Comparison of ENCODE assay signal across 7 mouse cellular contexts in genomic region chr16:24908926-24909325, GRCm38 (mm10).
DNase-seq lines count a peak whose midpoint lies in the region; ATAC-seq and TF ChIP-seq lines count a peak whose summit lies in the region.

No protein-coding gene starts in this region.

- TF ChIP-seq CTCF in hindbrain, postnatal 0 days (IDR thresholded peaks at IDR 0.05; ENCODE audit: low read depth) = no peak
- TF ChIP-seq CTCF in brain, embryonic 14.5 days (IDR thresholded peaks at IDR 0.05; ENCODE audit: borderline replicate concordance, extremely low read depth, insufficient read depth, insufficient read length) = no peak

- peak; percentile 81 for ATAC-seq in hindbrain, postnatal 0 days
- no peak for ATAC-seq in hindbrain, embryonic 13.5 days (ENCODE audit: low FRiP score)
- no peak; the same call in 1 of the 2 replicates for ATAC-seq in heart, embryonic 16.5 days (replicated peaks; ENCODE audit: extremely low read depth, insufficient read depth, low FRiP score)
- ATAC-seq in granulocyte monocyte progenitor cell, adult 5-6 weeks (replicated peaks; ENCODE audit: poor library complexity, severe bottlenecking) = no peak
- no peak for ATAC-seq in midbrain, embryonic 11.5 days (ENCODE audit: low FRiP score)

- H3K4me2 ChIP-seq in hindbrain, postnatal 0 days (ENCODE audit: low read depth, low read length) = no peak overlapping the region
- H3K4me2 ChIP-seq in hindbrain, embryonic 13.5 days = no peak overlapping the region
- H3K4me2 ChIP-seq in heart, embryonic 16.5 days (ENCODE audit: low read depth, low read length) = no peak overlapping the region
- no peak overlapping the region for H3K4me2 ChIP-seq in midbrain, embryonic 11.5 days

- no peaks in the 10 kb centered on the region for H3K27me3 ChIP-seq in hindbrain, postnatal 0 days (ENCODE audit: insufficient read depth, low read length)
- H3K27me3 ChIP-seq in hindbrain, embryonic 13.5 days = no peaks in the 10 kb centered on the region
- no peaks in the 10 kb centered on the region for H3K27me3 ChIP-seq in heart, embryonic 16.5 days (ENCODE audit: control insufficient read depth, insufficient read depth, low read length)
- no peaks in the 10 kb centered on the region for H3K27me3 ChIP-seq in midbrain, embryonic 11.5 days (ENCODE audit: control insufficient read depth, insufficient read depth, low read length)

- no peak overlapping the region for H3K4me3 ChIP-seq in hindbrain, postnatal 0 days (ENCODE audit: low read length)
- no peak overlapping the region for H3K4me3 ChIP-seq in hindbrain, embryonic 13.5 days
- no peak overlapping the region for H3K4me3 ChIP-seq in heart, embryonic 16.5 days (ENCODE audit: low read length)
- H3K4me3 ChIP-seq in midbrain, embryonic 11.5 days (ENCODE audit: low read depth, low read length) = no peak overlapping the region

- H3K9ac ChIP-seq in hindbrain, postnatal 0 days (replicated peaks; ENCODE audit: low read length) = no peak overlapping the region
- no peak overlapping the region for H3K9ac ChIP-seq in hindbrain, embryonic 13.5 days
- no peak overlapping the region for H3K9ac ChIP-seq in heart, embryonic 16.5 days (ENCODE audit: low read length)
- H3K9ac ChIP-seq in midbrain, embryonic 11.5 days (ENCODE audit: low read length) = no peak overlapping the region

- H3K9me3 ChIP-seq in hindbrain, postnatal 0 days (ENCODE audit: low read length) = no peaks in the 10 kb centered on the region
- no peaks in the 10 kb centered on the region for H3K9me3 ChIP-seq in hindbrain, embryonic 13.5 days
- H3K9me3 ChIP-seq in heart, embryonic 16.5 days (replicated peaks; ENCODE audit: control insufficient read depth, low read length) = no peaks in the 10 kb centered on the region
- H3K9me3 ChIP-seq in midbrain, embryonic 11.5 days (ENCODE audit: control insufficient read depth, low read length) = no peaks in the 10 kb centered on the region

- peak; percentile 51 for DNase-seq in hindbrain, postnatal 0 days (ENCODE audit: low spot score)
- peak; percentile 81 for DNase-seq in NIH3T3 (ENCODE audit: low read depth)
- peak; percentile 81 for DNase-seq in brain, embryonic 14.5 days (ENCODE audit: low read depth)
- DNase-seq in midbrain, embryonic 11.5 days (ENCODE audit: low spot score, missing footprints) = no peak

- H3K4me1 ChIP-seq in hindbrain, postnatal 0 days (ENCODE audit: insufficient read depth, low read length) = peaks cover 8% of the 10 kb centered on the region
- peaks cover 4% of the 10 kb centered on the region; the same call in 1 of the 2 replicates for H3K4me1 ChIP-seq in hindbrain, embryonic 13.5 days (replicated peaks)
- peaks cover 23% of the 10 kb centered on the region for H3K4me1 ChIP-seq in heart, embryonic 16.5 days (ENCODE audit: control insufficient read depth, insufficient read depth, low read length)
- no peaks in the 10 kb centered on the region for H3K4me1 ChIP-seq in midbrain, embryonic 11.5 days (ENCODE audit: control insufficient read depth, insufficient read depth, low read length)

- no peak for TF ChIP-seq POLR2A in brain, embryonic 14.5 days (IDR thresholded peaks at IDR 0.05; ENCODE audit: borderline replicate concordance, extremely low read depth, insufficient read depth, insufficient read length, poor library complexity, severe bottlenecking)

- no peak overlapping the region for H3K27ac ChIP-seq in hindbrain, postnatal 0 days
- no peak overlapping the region for H3K27ac ChIP-seq in hindbrain, embryonic 13.5 days
- peak overlapping the region; percentile 47; the same call in 1 of the 2 replicates for H3K27ac ChIP-seq in heart, embryonic 16.5 days (ENCODE audit: low read length)
- H3K27ac ChIP-seq in midbrain, embryonic 11.5 days (ENCODE audit: low read depth, low read length) = no peak overlapping the region

- no peaks in the 10 kb centered on the region for H3K36me3 ChIP-seq in hindbrain, postnatal 0 days (ENCODE audit: insufficient read depth, low read length)
- no peaks in the 10 kb centered on the region for H3K36me3 ChIP-seq in hindbrain, embryonic 13.5 days
- no peaks in the 10 kb centered on the region for H3K36me3 ChIP-seq in heart, embryonic 16.5 days (ENCODE audit: control insufficient read depth, insufficient read depth)
- no peaks in the 10 kb centered on the region for H3K36me3 ChIP-seq in midbrain, embryonic 11.5 days (ENCODE audit: control insufficient read depth, insufficient read depth, low read length)

- 85% methylated on average over 1 of the region's 1 CpGs for WGBS in hindbrain, postnatal 0 days
- 89% methylated on average over 1 of the region's 1 CpGs for WGBS in hindbrain, embryonic 13.5 days
- 57% methylated on average over 1 of the region's 1 CpGs for WGBS in heart, embryonic 16.5 days
- 93% methylated on average over 1 of the region's 1 CpGs for WGBS in midbrain, embryonic 11.5 days
